Mouse (Mus musculus) hindbrain, embryonic 11.5 days (tissue): ENCODE results near the gene Kat6b. TPM values are rescaled to one million over a fixed set of nuclear protein-coding genes. Genes with fewer than 3 reads are reported as not detected.

ENCODE experiments used
- ATAC-seq: fragments of 200-750 bp; cut with Nextera tagmentation; 2 replicates; pipeline ENCODE4 v1.8.0; 2017; ENCODE audit warnings: mild to moderate bottlenecking, moderate TSS enrichment, moderate library complexity; ENCODE audit not compliant: low FRiP score
- DNase-seq: peaks from one replicate; pipeline ENCODE4 v3.0.0-alpha.2; 2015; ENCODE audit warnings: low spot score
- H3K27ac ChIP-seq: fragments of 300-500 bp; sonication (generic); 2 replicates; pipeline ENCODE4 v1.5.1; 2014; ENCODE audit warnings: mild to moderate bottlenecking, low read depth, low read length
- H3K27me3 ChIP-seq: fragments of 300-500 bp; sonication (generic); 2 replicates; pipeline ENCODE4 v1.6.1; 2014; ENCODE audit warnings: mild to moderate bottlenecking, low read length, moderate library complexity, mixed read lengths; ENCODE audit not compliant: control insufficient read depth, insufficient read depth
- H3K36me3 ChIP-seq: fragments of 300-500 bp; sonication (generic); 2 replicates; pipeline ENCODE4 v1.6.1; 2014; ENCODE audit warnings: mild to moderate bottlenecking, low read length, moderate library complexity, mixed read lengths; ENCODE audit not compliant: control insufficient read depth, insufficient read depth
- H3K4me1 ChIP-seq: fragments of 300-500 bp; sonication (generic); replicated peaks from 2 replicates; pipeline ENCODE4 v1.6.1; 2014; ENCODE audit warnings: low read length, mixed read lengths; ENCODE audit not compliant: control insufficient read depth, insufficient read depth
- H3K4me2 ChIP-seq: fragments of 300-500 bp; sonication (generic); replicated peaks from 2 replicates; pipeline ENCODE4 v1.6.1; 2014; ENCODE audit warnings: mild to moderate bottlenecking, low read depth, low read length
- H3K4me3 ChIP-seq: fragments of 300-500 bp; sonication (generic); 2 replicates; pipeline ENCODE4 v1.5.1; 2014; ENCODE audit warnings: low read depth, low read length
- H3K9ac ChIP-seq: fragments of 300-500 bp; sonication (generic); 2 replicates; pipeline ENCODE4 v1.6.1; 2014; ENCODE audit warnings: low read depth, low read length
- H3K9me3 ChIP-seq: fragments of 300-500 bp; sonication (generic); 2 replicates; pipeline ENCODE4 v1.6.1; 2016; ENCODE audit warnings: low read length; ENCODE audit not compliant: control insufficient read depth
- WGBS: fragments of 180-500 bp; shearing (Covaris S2); extraction: QIAGEN DNeasy Blood & Tissue Kit; methylation state at CpG from one replicate; pipeline ENCODE4 v1.1.7; 2014; 5-methylcytosine and 5-hydroxymethylcytosine counted together
- polyA plus RNA-seq: library from polyadenylated mRNA; unstranded; fragments of >200 nt; fragmentation: Nextera tagmentation; extraction: Ambion mirVana; gene quantifications from 2 replicates; pipeline ENCODE4 v1.2.1, GENCODE M21; 2014

Kat6b gene
- polyA plus RNA-seq, 1 experiment from 2014 or later = 24.0 TPM

GRCm38 (mm10) chr14:21455654-21456350 lies 25.4 kb upstream of the Kat6b start:
- Histone ChIP-seq H3K36me3 (no peaks in the 10 kb centered on the region), H3K4me3 (no peak overlapping the region), H3K9ac (no peak overlapping the region), H3K4me2 (no peak overlapping the region), H3K27ac (no peak overlapping the region), H3K27me3 (no peaks in the 10 kb centered on the region), H3K4me1 (no peaks in the 10 kb centered on the region), H3K9me3 (no peaks in the 10 kb centered on the region)
- DNase-seq (no peak), ATAC-seq (no peak)
- 90% methylated on average over 7 of the region's 7 CpGs for WGBS

GRCm38 (mm10) chr14:21456526-21456925 lies 24.7 kb upstream of the Kat6b start:
- Histone ChIP-seq H3K36me3 (no peaks in the 10 kb centered on the region), H3K4me1 (no peaks in the 10 kb centered on the region), H3K27ac (no peak overlapping the region), H3K4me3 (no peak overlapping the region), H3K4me2 (no peak overlapping the region), H3K9me3 (no peaks in the 10 kb centered on the region), H3K9ac (no peak overlapping the region), H3K27me3 (no peaks in the 10 kb centered on the region)
- no peak for DNase-seq
- no peak for ATAC-seq

GRCm38 (mm10) chr14:21457876-21458275 lies 23.4 kb upstream of the Kat6b start:
- DNase-seq = no peak
- 81% methylated on average over 5 of the region's 5 CpGs for WGBS

GRCm38 (mm10) chr14:21458696-21459095 lies 22.5 kb upstream of the Kat6b start:
- ATAC-seq = no peak
- no peak for DNase-seq
- Histone ChIP-seq H3K9ac (no peak overlapping the region), H3K4me3 (no peak overlapping the region), H3K27ac (no peak overlapping the region), H3K9me3 (no peaks in the 10 kb centered on the region), H3K27me3 (no peaks in the 10 kb centered on the region), H3K4me1 (no peaks in the 10 kb centered on the region), H3K4me2 (no peak overlapping the region), H3K36me3 (no peaks in the 10 kb centered on the region)
- WGBS = 87% methylated on average over 7 of the region's 7 CpGs

More at GRCm38 (mm10) chr14:21457876-21458275, 23.4 kb upstream of the Kat6b start:
- Histone ChIP-seq H3K27ac (no peak overlapping the region), H3K4me2 (no peak overlapping the region), H3K4me3 (no peak overlapping the region), H3K36me3 (no peaks in the 10 kb centered on the region), H3K9me3 (no peaks in the 10 kb centered on the region), H3K27me3 (no peaks in the 10 kb centered on the region), H3K9ac (no peak overlapping the region), H3K4me1 (no peaks in the 10 kb centered on the region)
- no peak for ATAC-seq

- Histone ChIP-seq H3K4me3 (no peak overlapping the region), H3K9me3 (no peaks in the 10 kb centered on the region), H3K4me1 (no peaks in the 10 kb centered on the region), H3K27ac (no peak overlapping the region), H3K9ac (no peak overlapping the region), H3K27me3 (no peaks in the 10 kb centered on the region), H3K4me2 (no peak overlapping the region), H3K36me3 (no peaks in the 10 kb centered on the region)
- ATAC-seq (no peak), DNase-seq (no peak)
- 98% methylated on average over 4 of the region's 4 CpGs for WGBS
These were observed 22.1 kb upstream of the Kat6b start for GRCm38 (mm10) chr14:21459163-21459562.

GRCm38 (mm10) chr14:21462398-21462797 lies 18.8 kb upstream of the Kat6b start:
- Histone ChIP-seq H3K4me2 (no peak overlapping the region), H3K4me3 (no peak overlapping the region), H3K4me1 (no peaks in the 10 kb centered on the region), H3K36me3 (no peaks in the 10 kb centered on the region), H3K9me3 (no peaks in the 10 kb centered on the region), H3K27me3 (no peaks in the 10 kb centered on the region), H3K27ac (no peak overlapping the region), H3K9ac (no peak overlapping the region)
- no peak for DNase-seq
- 90% methylated on average over 3 of the region's 3 CpGs for WGBS
- ATAC-seq = no peak

GRCm38 (mm10) chr14:21463117-21463712 lies 18.0 kb upstream of the Kat6b start:
- 95% methylated on average over 9 of the region's 9 CpGs for WGBS
- H3K4me3 ChIP-seq = no peak overlapping the region
- DNase-seq = no peak
- H3K9me3 ChIP-seq = no peaks in the 10 kb centered on the region
- H3K4me2 ChIP-seq = no peak overlapping the region
- H3K4me1 ChIP-seq = no peaks in the 10 kb centered on the region
- no peak overlapping the region for H3K9ac ChIP-seq
- no peaks in the 10 kb centered on the region for H3K27me3 ChIP-seq
- no peaks in the 10 kb centered on the region for H3K36me3 ChIP-seq
- no peak for ATAC-seq
- H3K27ac ChIP-seq = no peak overlapping the region

- Histone ChIP-seq H3K4me2 (no peak overlapping the region), H3K27me3 (no peaks in the 10 kb centered on the region), H3K36me3 (no peaks in the 10 kb centered on the region), H3K4me3 (no peak overlapping the region), H3K27ac (no peak overlapping the region), H3K9me3 (no peaks in the 10 kb centered on the region), H3K9ac (no peak overlapping the region), H3K4me1 (no peaks in the 10 kb centered on the region)
- no peak for DNase-seq
- WGBS = 75% methylated on average over 5 of the region's 5 CpGs
- no peak for ATAC-seq
These were observed 10.8 kb upstream of the Kat6b start for GRCm38 (mm10) chr14:21470386-21470785.

GRCm38 (mm10) chr14:21471975-21472374 lies 9.3 kb upstream of the Kat6b start:
- no peaks in the 10 kb centered on the region for H3K27me3 ChIP-seq
- H3K4me2 ChIP-seq = no peak overlapping the region
- H3K27ac ChIP-seq = no peak overlapping the region
- H3K4me1 ChIP-seq = no peaks in the 10 kb centered on the region
- ATAC-seq (no peak), DNase-seq (no peak)
- H3K36me3 ChIP-seq = no peaks in the 10 kb centered on the region
- H3K4me3 ChIP-seq = no peak overlapping the region
- 89% methylated on average over 2 of the region's 2 CpGs for WGBS
- no peak overlapping the region for H3K9ac ChIP-seq
- H3K9me3 ChIP-seq = no peaks in the 10 kb centered on the region
